Mouse (Mus musculus): ENCODE results near the gene Mgat4e.

The Mgat4e gene

DNA sequence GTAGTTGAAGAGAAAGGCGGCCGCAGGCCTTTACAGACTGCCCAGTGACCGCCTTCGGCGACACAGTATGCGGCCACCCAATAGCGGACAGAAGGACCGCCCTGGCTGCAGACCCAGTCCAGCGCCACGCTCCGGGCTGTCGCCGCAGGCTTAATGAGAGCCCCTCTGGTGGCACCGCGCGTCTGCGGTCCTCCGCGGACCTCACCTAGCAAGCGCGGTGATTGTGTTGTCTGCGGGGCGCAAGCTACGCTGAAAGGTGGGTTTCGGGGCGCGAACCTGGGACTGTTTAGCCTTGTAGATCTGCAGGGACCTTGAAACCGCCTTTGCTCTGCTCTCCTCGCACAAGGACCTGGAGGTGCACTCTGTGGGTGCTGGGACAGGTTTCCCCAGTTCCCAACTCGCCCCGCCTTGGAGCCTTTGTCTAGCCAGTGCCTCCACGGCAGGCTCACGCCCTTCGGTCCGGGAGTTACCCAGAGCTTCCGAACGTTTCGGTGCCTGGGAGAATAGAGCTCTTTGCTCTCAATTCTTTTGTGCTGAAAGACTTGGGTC lies 36.1 kb downstream of the Mgat4e start:
- no peak for DNase-seq

DNA sequence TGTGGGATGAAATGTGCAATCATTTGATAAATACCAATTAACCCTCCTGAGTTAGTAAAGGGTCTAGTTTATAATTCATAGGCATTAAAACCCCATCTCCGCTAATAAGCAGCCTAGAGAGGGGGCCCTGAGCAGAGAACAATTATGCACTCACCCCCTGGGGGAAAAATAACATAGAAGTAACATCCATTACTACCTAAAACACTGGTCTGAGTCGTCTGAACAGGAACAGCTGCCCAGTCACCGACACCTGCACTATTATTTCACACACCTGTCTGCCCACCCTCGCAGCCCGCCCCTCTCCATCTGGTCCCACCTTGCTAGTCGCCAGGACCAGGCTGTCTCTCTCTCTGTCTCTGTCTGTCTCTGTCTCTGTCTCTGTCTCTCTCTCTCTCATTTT lies 36.9 kb downstream of the Mgat4e start:
- DNase-seq, result no peak

DNA sequence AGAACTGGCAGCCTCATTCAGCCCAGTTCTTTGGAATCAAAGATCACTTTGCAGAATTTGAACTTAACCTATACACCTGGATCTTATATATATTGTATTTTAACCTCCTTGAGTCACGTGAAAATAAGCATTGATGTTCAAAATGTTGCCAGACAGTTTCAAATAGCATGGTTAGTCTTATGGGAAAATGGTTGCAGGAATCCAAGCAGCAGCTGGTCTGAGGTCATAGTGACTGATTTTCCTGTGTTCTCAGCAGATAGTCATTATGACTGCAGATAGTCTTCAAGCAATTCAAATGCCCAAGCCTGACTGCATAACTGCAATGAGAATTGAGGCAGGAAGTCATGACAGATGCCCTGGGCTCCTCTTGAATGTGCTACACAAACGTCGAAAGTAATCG lies 37.3 kb downstream of the Mgat4e start:
- no peak for DNase-seq

DNA sequence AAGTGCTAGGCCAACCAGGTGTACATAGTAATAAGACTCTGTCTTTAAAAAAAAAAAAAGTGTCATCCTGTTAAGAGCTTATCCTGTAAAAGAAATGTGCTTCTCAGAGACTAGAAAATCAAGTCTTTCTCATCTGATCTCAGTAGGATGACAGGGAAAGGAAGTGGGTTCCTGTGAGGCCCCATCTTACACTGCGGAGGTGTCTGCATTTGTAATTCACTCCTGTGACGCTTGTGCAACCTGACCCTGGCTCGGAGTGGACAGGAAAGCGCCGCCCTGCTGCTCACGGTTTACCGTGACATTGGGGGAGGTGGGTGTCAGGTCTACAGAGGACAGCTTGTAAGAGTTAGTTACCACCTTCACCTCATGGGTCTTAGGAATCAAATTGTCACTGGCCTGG lies 39.5 kb downstream of the Mgat4e start:
- no peak for DNase-seq

DNA sequence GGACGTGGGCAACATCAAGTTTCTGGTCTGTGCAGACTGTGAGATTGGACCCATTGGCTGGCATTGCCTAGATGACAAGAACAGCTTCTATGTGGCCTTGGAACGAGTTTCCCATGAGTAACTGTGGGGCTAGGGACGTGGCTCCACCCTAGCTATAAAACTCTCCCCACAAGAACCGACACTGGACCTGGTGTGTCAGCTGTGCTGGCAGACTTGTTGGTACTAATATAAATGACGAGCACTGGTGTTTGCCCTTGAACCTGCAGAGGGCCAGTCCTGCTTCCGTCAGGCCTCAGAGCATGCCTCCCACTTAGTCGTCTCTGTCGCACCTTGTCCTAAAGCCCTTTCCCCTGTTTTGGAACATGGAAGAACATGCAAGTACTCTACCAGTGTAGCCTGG lies 43.3 kb downstream of the Mgat4e start:
- no peak for DNase-seq

DNA sequence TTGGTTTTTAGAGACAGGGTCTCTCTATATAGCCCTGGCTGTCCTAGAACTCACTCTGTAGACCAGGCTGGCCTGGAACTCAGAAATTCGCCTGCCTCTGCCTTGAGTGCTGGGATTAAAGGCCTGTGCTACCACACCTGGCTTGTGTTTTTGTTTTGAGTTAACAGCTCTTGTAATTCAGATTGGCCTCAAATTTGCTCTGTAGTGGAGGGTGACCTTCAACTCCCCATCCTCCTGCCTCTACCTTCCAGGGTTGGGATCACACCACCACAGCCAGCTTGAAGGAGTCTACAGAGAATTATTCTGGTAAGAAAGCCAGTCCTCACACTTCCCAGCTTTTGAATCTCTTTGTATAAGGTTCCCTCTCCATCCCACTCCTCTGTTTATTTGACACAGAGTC lies 48.6 kb downstream of the Mgat4e start:
- no peak for DNase-seq

DNA sequence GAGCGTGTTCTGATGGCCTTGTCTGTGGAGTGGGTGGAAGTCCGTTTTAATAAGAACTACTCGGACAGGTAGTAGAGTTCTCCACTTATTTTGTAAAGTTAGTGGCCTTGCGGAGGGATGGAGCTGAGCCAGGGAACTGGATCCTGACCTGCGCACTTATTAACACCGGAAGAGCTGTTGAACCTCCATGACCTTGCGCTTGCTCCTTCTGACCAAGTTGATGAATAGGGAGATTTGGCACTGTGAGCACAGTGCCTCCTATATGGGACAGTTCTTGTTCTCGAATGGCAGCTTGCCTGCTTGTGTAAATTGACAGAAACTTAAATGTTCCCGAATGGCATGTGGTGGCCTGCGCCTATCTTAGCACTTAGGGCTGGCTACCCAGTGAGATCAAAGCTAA lies 53.5 kb downstream of the Mgat4e start:
- DNase-seq, result no peak

DNA sequence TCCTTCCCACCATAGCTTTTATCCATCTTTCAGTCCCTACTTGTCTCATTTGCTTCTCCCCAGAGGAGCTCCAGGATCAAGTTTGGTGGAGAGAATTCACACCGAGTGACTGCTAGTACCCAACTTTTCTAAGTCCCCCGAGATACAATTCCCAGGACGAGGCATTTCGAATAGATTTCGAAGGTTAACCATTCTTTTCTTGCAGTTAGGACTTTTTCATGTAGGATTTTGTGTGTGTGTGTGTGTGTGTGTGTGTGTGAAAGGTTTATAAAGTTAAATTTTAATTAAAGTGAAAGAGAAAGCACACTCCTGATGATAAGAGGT lies 54.3 kb downstream of the Mgat4e start:
- no peak for DNase-seq

DNA sequence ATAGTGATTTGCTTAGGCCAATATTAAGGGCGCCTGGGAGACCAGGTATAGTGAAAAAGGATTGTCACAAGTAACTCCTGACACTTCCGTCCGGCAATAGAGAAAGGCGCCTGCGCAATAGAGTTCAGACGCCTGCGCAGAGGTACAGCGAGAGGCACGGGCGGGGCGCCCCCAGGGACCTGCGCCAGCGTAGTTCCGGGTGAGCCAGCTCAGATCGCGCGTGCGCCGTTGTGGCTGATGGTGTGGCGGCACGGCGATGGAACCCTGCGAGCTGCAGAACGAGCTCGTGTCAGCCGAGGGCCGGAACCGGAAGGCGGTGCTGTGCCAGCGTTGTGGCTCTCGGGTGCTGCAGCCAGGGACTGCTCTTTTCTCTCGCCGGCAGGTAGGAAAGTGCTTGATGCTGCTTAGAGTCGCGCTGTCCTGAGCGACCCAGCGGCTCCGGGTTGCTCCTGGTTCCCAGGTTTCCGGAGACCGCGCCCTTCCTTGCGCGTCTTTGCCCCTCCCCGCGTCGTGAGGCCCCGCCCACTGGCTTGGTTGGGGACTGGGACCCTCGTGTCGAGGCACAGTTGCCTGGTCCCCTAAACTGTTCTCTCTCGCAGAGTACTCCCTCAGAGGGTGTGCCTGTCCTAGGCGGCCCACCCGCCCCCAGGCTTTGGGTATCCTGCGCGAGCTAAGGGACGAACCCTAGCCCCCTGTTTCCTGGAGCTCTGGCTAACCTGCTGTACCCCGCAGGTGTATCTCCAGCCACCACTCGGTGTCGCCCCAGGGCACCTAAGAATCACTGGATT lies 54.9 kb downstream of the Mgat4e start, which contains the start of gene Rabif:
Gene Rabif, plus strand, starts transcription at position 221 of the 788 bp plus-strand sequence.
- peak; percentile 99 for DNase-seq

DNA sequence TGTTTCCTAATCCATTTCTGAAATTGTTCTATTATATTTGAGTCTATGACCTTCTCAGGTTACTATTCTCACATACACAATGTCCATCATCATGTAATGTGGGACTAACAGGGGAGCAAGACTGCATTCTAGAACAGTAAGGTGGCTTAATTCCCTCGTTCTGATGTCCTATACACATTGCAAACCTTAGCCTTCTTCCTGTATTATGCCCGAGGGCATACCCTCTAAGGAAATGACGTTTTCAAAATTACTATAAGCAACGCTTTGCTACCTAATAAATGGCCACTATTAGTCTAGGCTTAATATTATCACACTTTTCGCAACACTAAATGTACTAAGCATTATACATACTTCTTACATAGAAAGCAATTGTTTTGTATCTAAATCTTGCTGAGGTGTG lies 55.5 kb downstream of the Mgat4e start:
- DNase-seq, result no peak

DNA sequence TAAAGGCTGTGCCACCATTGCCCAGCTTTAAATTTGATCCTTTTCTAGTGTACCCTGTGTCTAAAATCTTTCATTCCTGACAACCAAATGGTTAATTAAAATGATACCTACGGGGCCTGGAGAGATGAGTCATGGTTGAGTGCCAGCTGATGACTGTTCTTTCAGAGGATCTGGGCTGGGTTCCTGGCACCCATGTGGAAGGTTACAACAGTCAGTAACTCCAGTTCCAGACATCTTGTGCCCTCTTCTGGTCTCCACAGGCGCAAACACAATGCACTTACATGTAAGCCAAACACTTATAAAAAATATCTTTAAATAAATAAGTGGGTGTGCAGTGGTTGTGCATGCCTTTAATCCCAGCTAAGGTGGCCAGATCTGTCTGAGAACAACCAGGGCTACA lies 56.0 kb downstream of the Mgat4e start:
- peak; percentile 51 for DNase-seq

DNA sequence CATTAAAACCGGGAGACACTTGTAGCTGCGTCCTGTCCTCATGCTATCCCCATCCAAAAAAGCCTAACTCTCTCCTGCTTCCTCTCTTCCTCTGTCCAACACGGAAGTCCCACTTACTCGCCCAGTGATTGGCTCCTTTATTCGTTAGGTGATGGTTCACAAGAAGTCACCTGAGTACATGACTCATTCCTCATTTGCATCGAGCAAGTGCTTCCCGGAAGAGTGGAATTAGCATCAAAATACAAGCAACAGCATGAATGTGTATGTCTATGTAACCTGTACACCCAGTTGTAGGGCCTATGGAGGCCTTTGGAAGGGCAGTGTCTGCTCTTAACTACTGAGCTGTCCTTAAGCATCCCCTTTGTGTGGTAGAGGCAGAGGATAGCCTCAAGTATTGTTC lies 57.2 kb downstream of the Mgat4e start:
- DNase-seq, result no peak
